Mouse (Mus musculus): ENCODE measurements around the gene Abo. TPM values are rescaled to one million over a fixed set of nuclear protein-coding genes. Genes with fewer than 3 reads are reported as not detected.
"Not testable (repeated sequence)": the region's sequence is repeated elsewhere in the genome, so short reads cannot be mapped to it uniquely, and the experiment has no call there.

Abo gene
- total and polyA plus RNA-seq, 2 experiments from 2014 or later: not detected

DNA sequence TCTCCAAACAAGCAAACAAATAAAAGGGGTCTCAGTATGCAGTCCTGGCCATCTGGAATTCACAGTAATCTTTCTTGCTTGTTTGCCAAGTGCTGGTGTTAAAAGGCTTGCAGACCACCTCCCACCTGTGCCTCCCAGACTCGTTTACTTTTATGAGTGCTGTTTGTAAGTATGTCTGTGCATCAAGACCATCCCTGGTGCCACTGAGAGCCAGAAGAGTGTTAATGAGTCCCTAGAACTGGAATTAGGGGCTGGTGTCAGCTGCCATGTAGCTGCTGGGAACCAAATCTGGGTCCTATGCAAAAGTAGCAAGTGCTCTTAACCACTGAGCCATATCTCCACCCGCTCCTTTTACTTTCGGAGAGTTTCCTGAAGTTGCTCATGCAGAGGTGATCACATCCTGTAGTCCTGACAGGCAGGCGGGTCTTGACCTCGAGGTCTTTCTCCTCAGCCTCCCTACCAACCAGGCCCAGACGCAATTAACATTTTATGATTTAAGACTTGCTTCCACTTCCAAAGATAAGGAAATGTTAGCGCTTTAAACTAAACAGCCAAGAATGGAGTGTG, 37.1 kb upstream of the Abo start:
- no peaks in the 10 kb centered on the region for H3K27me3 ChIP-seq (ENCODE audit: insufficient read depth, low read length)
- no peak for TF ChIP-seq CTCF (IDR thresholded peaks at IDR 0.05; ENCODE audit: low read depth)
- H3K27ac ChIP-seq (ENCODE audit: low read depth, low read length): peak overlapping the region; percentile 87; the same call in 1 of the 2 replicates
- no peak for DNase-seq
- H3K4me1 ChIP-seq (ENCODE audit: insufficient read depth): peaks cover 12% of the 10 kb centered on the region
- peak overlapping the region; percentile 81 for H3K4me2 ChIP-seq (ENCODE audit: low read depth)
- H3K9me3 ChIP-seq (ENCODE audit: low read length): no peaks in the 10 kb centered on the region
- ATAC-seq: no peak
- H3K36me3 ChIP-seq (ENCODE audit: insufficient read depth): peaks cover 57% of the 10 kb centered on the region
- peak overlapping the region; percentile 77 for H3K9ac ChIP-seq
- H3K4me3 ChIP-seq (ENCODE audit: low read depth, low read length): peak overlapping the region; percentile 63
- WGBS: 13% methylated on average over 7 of the region's 7 CpGs

DNA sequence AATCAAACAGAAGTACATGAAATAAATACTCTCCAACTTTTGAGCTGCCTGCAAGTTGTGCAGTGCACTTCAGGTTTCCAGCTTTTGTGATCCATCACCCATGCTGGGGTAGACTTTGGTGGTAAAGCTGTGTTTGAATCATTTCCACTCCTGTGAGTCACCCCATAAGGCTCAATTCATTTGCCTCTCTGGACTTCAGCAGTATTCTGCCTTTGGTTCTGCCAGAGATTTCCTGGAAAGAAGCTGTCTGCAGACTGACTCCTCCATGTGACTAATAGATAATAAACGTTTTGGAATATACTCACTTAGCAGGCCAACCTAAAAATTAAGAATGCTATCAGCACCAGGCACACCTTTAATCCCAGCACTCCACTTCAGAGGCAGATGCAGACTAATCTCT, 36.0 kb upstream of the Abo start:
- WGBS: 71% methylated on average over 1 of the region's 1 CpGs
- H3K9ac ChIP-seq: no peak overlapping the region
- H3K27me3 ChIP-seq (ENCODE audit: insufficient read depth, low read length): no peaks in the 10 kb centered on the region
- H3K4me3 ChIP-seq (ENCODE audit: low read depth, low read length): no peak overlapping the region
- H3K27ac ChIP-seq (ENCODE audit: low read depth, low read length): no peak overlapping the region
- ATAC-seq (no peak), DNase-seq (no peak)
- peaks cover 57% of the 10 kb centered on the region for H3K36me3 ChIP-seq (ENCODE audit: insufficient read depth)
- no peak overlapping the region for H3K4me2 ChIP-seq (ENCODE audit: low read depth)
- H3K9me3 ChIP-seq (ENCODE audit: low read length): no peaks in the 10 kb centered on the region
- H3K4me1 ChIP-seq (ENCODE audit: insufficient read depth): peaks cover 12% of the 10 kb centered on the region
- TF ChIP-seq CTCF (IDR thresholded peaks at IDR 0.05; ENCODE audit: low read depth): no peak

DNA sequence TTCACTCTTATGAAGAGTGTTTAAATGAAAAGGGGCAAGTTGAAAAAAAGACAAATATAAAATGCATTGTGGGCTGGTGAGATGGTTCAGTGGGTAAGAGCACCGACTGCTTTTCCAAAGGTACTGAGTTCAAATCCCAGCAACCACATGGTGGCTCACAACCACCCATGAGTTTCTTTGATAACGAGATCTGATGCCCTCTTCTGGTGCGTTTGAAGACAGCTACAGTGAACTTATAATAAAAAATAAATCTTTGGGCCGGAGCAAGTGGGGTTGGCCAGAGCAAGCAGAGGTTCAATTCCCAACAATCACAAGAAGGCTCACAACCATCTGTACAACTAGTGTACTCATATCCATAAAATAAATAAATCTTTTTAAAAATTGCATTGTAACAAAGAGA, 31.1 kb upstream of the Abo start:
- Histone ChIP-seq H3K27ac (ENCODE audit: low read depth, low read length) (no peak overlapping the region), H3K9me3 (ENCODE audit: low read length) (no peaks in the 10 kb centered on the region), H3K9ac (no peak overlapping the region), H3K36me3 (ENCODE audit: insufficient read depth) (peaks cover 81% of the 10 kb centered on the region), H3K4me1 (ENCODE audit: insufficient read depth) (no peaks in the 10 kb centered on the region), H3K27me3 (ENCODE audit: insufficient read depth, low read length) (no peaks in the 10 kb centered on the region), H3K4me3 (ENCODE audit: low read depth, low read length) (no peak overlapping the region), H3K4me2 (ENCODE audit: low read depth) (no peak overlapping the region)
- no peak for DNase-seq
- peak; percentile 40 for TF ChIP-seq CTCF (IDR thresholded peaks at IDR 0.05; ENCODE audit: low read depth)
- no peak for ATAC-seq
- WGBS: 89% methylated on average over 4 of the region's 4 CpGs

- WGBS: 47% methylated on average over 4 of the region's 4 CpGs
- not testable (repeated sequence) for H3K27ac ChIP-seq (ENCODE audit: low read depth, low read length); ATAC-seq; H3K4me2 ChIP-seq (ENCODE audit: low read depth); H3K4me3 ChIP-seq (ENCODE audit: low read depth, low read length); H3K9ac ChIP-seq; DNase-seq; H3K4me1 ChIP-seq (ENCODE audit: insufficient read depth); H3K27me3 ChIP-seq (ENCODE audit: insufficient read depth, low read length); H3K9me3 ChIP-seq (ENCODE audit: low read length)
- peaks cover 18% of the 10 kb centered on the region for H3K36me3 ChIP-seq (ENCODE audit: insufficient read depth)
These were observed 21.4 kb upstream of the Abo start for GRCm38 (mm10) chr2:26886170-26886569.

DNA sequence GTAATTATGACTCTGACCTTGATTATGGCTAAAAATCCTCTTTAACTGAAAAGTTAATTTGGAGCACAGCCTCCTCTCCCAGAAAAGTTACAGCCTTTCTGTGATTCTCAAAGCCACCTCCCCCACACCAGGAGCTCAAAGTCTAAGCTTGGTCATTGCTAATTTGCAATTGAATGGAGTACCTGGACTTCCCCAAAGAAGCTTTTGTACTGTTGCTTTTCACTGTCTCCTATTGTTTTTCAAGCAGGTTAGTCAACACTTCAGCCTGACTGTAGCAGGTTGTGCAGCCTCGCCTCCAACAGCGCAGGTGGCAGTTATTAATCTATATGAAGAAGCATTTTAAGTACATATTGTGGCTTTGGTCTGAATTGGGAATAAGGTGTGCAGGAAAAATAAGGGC, 20.8 kb upstream of the Abo start:
- H3K4me3 ChIP-seq (ENCODE audit: low read depth, low read length); H3K9me3 ChIP-seq (ENCODE audit: low read length); H3K4me2 ChIP-seq (ENCODE audit: low read depth); H3K9ac ChIP-seq; H3K4me1 ChIP-seq (ENCODE audit: insufficient read depth); H3K27ac ChIP-seq (ENCODE audit: low read depth, low read length); ATAC-seq; H3K27me3 ChIP-seq (ENCODE audit: insufficient read depth, low read length); DNase-seq: not testable (repeated sequence)
- H3K36me3 ChIP-seq (ENCODE audit: insufficient read depth): peaks cover 12% of the 10 kb centered on the region
- WGBS: 54% methylated on average over 2 of the region's 2 CpGs

- no peaks in the 10 kb centered on the region for H3K36me3 ChIP-seq (ENCODE audit: insufficient read depth)
- no peak overlapping the region for H3K4me3 ChIP-seq (ENCODE audit: low read depth, low read length)
- no peaks in the 10 kb centered on the region for H3K4me1 ChIP-seq (ENCODE audit: insufficient read depth)
- no peaks in the 10 kb centered on the region for H3K9me3 ChIP-seq (ENCODE audit: low read length)
- no peak for DNase-seq
- H3K4me2 ChIP-seq (ENCODE audit: low read depth): no peak overlapping the region
- no peak overlapping the region for H3K27ac ChIP-seq (ENCODE audit: low read depth, low read length)
- no peaks in the 10 kb centered on the region for H3K27me3 ChIP-seq (ENCODE audit: insufficient read depth, low read length)
- no peak for TF ChIP-seq CTCF (IDR thresholded peaks at IDR 0.05; ENCODE audit: low read depth)
- H3K9ac ChIP-seq: no peak overlapping the region
- ATAC-seq: no peak
These were observed 13.8 kb upstream of the Abo start for GRCm38 (mm10) chr2:26878571-26878970.

DNA sequence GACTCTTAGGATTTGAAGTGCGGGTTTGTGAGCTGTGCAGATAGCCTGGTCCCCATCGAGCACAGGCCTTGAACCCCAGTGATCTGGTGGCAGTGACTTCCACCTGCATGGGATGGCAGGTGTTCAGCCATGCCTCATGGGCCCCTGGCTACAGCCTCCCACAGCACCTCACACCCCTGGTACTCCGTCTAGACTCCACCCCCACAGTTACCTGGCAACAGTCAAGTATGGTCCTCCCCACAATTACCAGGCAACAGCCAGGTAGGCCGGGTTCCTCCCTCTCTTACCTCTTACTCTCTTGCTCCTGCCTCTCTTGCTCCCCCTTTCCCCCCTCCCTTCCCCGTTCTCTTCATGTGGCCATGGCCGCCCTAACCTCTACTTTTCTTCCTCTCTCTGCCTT, 5.9 kb upstream of the Abo start:
- WGBS: 69% methylated on average over 6 of the region's 6 CpGs

More for the DNA sequence above, 5.9 kb upstream of the Abo start:
- H3K9ac ChIP-seq: no peak overlapping the region
- no peak overlapping the region for H3K4me2 ChIP-seq (ENCODE audit: low read depth)
- DNase-seq (no peak), ATAC-seq (no peak)
- no peaks in the 10 kb centered on the region for H3K36me3 ChIP-seq (ENCODE audit: insufficient read depth)
- no peaks in the 10 kb centered on the region for H3K9me3 ChIP-seq (ENCODE audit: low read length)
- no peak overlapping the region for H3K4me3 ChIP-seq (ENCODE audit: low read depth, low read length)
- H3K27ac ChIP-seq (ENCODE audit: low read depth, low read length): no peak overlapping the region
- TF ChIP-seq CTCF (IDR thresholded peaks at IDR 0.05; ENCODE audit: low read depth): no peak
- H3K4me1 ChIP-seq (ENCODE audit: insufficient read depth): no peaks in the 10 kb centered on the region
- H3K27me3 ChIP-seq (ENCODE audit: insufficient read depth, low read length): no peaks in the 10 kb centered on the region; the same call in 1 of the 2 replicates
